Mouse (Mus musculus) gastrocnemius, postnatal 4 days (tissue): ENCODE measurements around the gene Fxyd6. TPM values are rescaled to one million over a fixed set of nuclear protein-coding genes. Genes with fewer than 3 reads are reported as not detected.
A peak's percentile ranks its signal among the peaks of the same experiment; 100 is the strongest.

Source experiments
- DNase-seq, 2 experiments: peaks; one replicate each; pipeline ENCODE4 v3.0.0; 2021 to 2022; ENCODE audit warnings: low spot score in 2 of 2, mixed read lengths in 2 of 2
- long read RNA-seq, 2 experiments: library from polyadenylated mRNA; stranded (forward); transcript quantifications; one replicate each; pipeline ENCODE4 v2.0.0; 2021
- total RNA-seq, 2 experiments: library from RNA; stranded (reverse); gene quantifications; 2 replicates each; pipeline ENCODE4 v1.2.3; 2021

Fxyd6 gene
- 10 to 100 TPM; 70.2 to 77.0 TPM for total RNA-seq
- long read RNA-seq, experiment 1, transcript Fxyd6-201 (8 exons, 1,788 nt), result minor isoform, 45 of 130 reads
- long read RNA-seq, experiment 1, transcript Fxyd6-203 (8 exons, 1,789 nt), result major isoform, 67 of 130 reads
- long read RNA-seq, experiment 1, partial matches to known transcripts, result 13 of 130 reads
- long read RNA-seq, experiment 1, other reads (novel, unspliced or antisense), result 5 of 130 reads
- long read RNA-seq, experiment 2, transcript Fxyd6-201 (8 exons, 1,788 nt), result minor isoform, 59 of 160 reads
- long read RNA-seq, experiment 2, transcript Fxyd6-203 (8 exons, 1,789 nt), result major isoform, 83 of 160 reads
- long read RNA-seq, experiment 2, partial matches to known transcripts, result 4 of 160 reads
- long read RNA-seq, experiment 2, other reads (novel, unspliced or antisense), result 14 of 160 reads

GRCm38 (mm10) chr9:45370117-45370561 lies at the start of gene Fxyd6:
Gene Fxyd6, plus strand, starts transcription at chr9:45370185.
- peak; percentile 52 to 68 for DNase-seq

DNA sequence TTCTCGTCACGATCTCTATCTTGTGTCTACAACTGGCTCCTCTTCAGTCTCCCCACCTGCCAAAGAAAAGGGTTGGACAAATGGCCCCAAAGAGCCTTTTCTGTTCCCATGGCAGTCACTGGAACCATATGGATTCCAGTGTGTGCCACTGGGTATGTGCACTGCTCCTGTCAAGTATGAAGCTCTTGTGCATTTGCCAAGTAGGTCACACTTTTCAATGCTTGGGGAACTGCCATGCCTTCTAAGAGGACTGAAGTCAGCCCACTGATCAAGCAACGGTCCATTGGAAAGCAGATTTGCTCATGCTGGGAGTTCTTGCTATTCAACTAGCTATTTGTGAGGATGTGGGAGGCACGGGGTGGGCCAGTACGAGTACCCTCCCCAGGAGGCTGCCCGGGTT lies 48.5 kb upstream of the Fxyd6 start:
- DNase-seq, result no peak

DNA sequence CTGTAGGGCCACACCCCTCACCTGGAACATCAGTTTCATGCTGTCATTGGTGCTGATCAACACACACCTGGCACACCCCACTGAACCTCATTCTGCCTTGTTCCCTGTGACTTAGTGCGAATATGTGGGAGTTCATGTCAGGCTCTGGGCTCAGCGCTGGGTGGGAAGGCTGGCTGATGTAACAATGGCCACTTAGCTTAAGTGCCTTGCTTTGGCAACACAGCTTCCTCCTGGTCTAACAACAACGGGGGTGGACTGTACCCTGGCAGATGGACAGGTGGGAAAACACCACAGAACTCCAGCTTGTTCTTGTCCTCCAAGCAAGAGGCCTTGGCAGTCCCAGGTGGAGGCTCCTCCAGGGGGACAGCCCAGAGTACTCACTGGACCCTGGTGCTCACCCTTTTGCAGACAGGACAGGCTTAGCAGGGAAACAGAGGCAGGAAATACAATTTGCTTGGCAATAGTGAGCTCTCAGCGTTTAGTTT lies 48.0 kb upstream of the Fxyd6 start:
- DNase-seq, result no peak

GRCm38 (mm10) chr9:45326390-45326789 lies 43.6 kb upstream of the Fxyd6 start:
- no peak for DNase-seq

DNA sequence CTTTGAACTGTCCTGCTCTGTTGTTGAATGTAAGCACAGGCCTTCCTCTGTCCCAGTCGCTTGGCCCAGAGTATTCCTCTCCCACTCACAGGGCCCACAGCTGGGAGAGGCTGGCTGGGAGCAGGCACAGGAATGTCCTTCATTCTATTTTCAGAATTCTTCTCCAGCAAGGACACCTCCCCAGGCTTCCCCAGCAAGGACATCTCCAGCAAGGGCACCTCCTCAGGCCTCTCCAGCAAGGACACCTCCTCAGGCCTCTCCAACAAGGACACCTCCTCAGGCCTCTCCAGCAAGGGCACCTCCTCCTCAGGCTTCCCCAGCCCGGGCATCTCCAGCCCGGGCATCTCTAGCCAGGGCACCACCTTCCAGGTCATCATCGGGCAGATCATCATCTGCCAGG lies 41.7 kb upstream of the Fxyd6 start:
- DNase-seq, result no peak

- no peak for DNase-seq
Observed at GRCm38 (mm10) chr9:45329577-45329976, 40.4 kb upstream of the Fxyd6 start.

DNA sequence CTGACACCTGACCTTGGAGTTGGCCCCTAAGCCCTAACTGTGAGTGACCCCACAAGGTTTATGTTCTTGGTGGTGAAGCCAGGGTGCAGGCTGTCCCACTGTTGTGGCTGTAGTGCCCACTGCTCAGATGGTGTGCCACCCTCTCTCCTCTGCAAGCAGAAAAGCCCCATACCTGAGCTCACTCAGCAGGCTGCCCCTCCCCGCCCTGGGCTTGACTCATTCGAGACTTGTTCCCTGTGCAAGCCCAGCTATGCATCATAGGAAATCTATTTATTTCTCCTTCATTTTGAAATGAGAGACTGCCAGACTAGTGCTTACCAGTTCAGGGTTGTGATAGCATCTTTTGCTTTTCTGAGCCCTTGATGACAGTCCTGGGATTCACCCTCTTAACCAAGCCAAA lies 32.6 kb upstream of the Fxyd6 start:
- no peak for DNase-seq

- DNase-seq, result no peak
Observed at GRCm38 (mm10) chr9:45343066-45343465, 26.9 kb upstream of the Fxyd6 start.

DNA sequence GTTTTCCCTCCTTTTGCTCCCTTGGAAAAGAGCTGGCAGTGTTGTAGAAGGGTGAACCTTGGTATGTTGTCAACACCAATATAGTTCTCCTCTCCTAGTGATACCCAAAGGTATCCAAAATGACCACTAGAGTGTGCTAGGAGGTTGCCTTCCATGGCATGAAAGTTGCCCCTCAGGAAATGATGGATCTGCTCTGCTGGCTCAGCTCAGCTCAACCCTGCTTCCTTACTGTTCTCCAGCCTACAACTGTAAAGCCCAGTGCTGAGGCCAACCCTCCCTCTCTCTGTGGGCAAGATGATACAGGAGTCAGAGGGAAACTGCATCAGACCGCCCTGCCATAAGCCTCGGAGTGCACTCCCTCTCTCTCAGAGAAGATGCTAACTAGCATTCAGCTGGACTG lies 24.5 kb upstream of the Fxyd6 start:
- DNase-seq, result peak in 1 of 2 experiments; percentile 33

DNA sequence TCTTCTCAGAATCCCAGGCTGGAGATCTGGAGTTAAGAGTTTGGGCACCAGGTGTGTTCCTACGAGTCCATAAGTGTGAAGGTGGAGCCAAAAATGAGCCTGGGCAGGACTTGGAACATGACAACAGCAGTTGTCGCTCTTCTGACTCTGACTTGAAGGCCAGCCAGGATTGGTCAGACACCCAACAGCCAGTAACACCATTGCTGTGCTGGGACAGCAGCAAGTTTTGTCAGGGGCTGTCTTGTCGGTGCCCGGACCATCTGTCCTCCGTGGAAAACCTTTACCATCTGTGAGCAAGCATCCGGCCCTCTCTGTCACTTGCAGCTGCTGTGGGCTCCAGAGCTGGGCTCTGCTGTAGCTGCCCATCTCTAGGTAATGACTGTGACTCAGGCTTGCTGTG lies 23.7 kb upstream of the Fxyd6 start:
- DNase-seq, result peak in 1 of 2 experiments; percentile 26

DNA sequence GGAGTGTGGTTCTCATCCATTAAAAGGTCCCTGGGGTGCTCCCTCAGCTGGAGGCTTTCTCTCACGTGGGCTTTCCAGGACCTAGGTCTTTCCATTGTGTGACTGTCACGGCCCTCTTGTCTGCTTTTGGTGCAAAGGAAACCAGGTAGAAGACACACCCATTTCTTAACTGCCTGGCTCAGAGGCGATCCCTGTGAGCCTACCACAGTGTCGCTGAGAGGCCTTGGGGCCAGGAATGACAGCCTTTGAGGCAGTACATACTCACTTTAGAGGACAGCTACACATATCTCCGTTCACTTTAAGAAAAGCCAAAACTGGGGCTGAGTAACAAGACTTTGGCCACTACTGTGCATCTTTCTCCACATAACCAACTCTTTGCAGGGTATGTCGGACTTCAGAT lies 21.4 kb upstream of the Fxyd6 start:
- DNase-seq, result no peak

GRCm38 (mm10) chr9:45349181-45349580 lies 20.8 kb upstream of the Fxyd6 start:
- no peak for DNase-seq

DNA sequence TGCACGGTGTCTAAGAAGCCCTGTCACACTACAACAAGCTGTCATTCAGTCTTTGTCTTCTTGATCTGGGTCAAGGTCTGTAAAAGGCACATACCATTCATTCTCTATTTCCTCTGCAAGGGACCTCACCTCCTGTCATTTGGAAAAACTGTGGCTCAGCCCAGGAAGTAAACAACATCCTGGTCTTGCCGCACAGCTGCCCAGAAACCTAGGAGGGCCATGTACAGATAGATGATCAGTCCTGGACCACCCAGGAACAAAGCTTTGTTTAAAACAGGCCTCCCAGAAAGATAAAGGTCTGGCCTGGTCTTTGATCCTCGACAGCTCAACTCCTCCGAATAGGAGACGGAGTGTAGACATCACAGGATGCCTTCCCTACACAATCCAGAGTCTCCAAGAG lies 20.1 kb upstream of the Fxyd6 start:
- DNase-seq, result no peak

GRCm38 (mm10) chr9:45355192-45355591 lies 14.8 kb upstream of the Fxyd6 start:
- DNase-seq, result no peak

- no peak for DNase-seq
Observed at GRCm38 (mm10) chr9:45358356-45358755, 11.6 kb upstream of the Fxyd6 start.

- peak in 1 of 2 experiments; percentile 53 for DNase-seq
Observed at GRCm38 (mm10) chr9:45362051-45362461, 7.9 kb upstream of the Fxyd6 start.

DNA sequence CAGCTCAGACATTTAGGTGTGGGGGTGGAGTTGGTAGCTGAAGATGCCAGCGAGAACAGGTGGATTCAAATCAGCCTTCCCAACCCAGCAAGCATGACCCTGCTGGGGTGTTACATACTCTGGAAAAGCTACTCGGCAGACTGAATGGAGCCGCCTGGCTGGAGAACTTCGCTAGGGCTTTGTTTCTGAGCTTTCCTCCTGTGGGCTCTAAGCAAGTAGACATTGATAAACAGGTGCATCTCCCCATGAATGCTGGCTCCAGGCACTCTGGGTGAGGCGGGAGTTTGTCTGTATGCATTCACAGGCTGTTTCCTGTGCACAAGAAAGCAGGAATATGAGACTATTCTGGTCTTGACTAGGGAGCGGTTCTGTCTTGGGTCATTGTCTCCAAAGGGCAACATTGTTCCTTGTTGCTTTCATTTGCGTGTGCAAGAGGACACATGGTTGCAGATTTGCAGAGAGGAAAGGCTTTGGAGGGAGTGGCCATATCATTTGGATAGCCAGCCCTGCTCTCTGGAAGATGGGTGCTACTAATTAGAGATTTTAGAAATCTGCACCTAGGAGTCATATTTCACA lies 6.3 kb upstream of the Fxyd6 start:
- DNase-seq, result no peak

GRCm38 (mm10) chr9:45367716-45368115 lies 2.3 kb upstream of the Fxyd6 start:
- DNase-seq, result no peak

- peak in 1 of 2 experiments; percentile 39 for DNase-seq
Observed at GRCm38 (mm10) chr9:45368341-45368901, 1.6 kb upstream of the Fxyd6 start.

DNA sequence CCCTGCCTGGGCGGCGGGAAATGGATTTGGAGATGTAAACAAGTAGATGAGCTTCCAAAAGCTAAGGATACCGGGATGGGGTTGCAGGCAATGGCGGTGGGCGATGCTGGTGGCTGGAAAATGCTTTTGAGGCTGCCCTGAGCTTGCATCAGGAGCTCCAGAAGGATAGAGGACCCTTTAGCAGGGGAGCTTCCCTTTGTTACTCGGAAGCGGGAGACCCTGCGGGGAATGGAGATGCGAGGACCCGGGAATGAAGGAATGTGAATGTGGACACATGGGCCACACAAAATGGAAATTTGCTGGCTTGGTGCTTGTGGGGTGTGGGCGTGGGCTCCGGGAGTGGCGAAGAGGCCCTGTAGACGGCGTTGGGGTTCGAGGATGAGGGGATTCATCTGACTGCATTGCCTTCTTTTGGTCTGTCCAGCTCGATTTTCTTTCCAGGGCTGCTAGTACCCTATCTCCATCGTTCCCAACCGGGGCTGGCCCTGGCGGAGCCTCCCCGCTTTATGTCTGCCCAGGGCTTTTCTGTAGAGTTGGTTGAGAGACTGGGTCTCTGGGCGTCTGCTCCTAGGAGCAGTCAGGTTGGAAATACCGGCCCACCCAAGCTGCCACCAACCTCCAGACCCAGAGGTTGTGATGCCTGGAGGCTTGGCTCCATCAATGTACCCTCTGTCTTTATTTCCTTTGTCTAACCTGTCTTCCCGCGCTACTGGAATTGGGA lies 791 bp downstream of the Fxyd6 start:
- DNase-seq, result no peak

DNA sequence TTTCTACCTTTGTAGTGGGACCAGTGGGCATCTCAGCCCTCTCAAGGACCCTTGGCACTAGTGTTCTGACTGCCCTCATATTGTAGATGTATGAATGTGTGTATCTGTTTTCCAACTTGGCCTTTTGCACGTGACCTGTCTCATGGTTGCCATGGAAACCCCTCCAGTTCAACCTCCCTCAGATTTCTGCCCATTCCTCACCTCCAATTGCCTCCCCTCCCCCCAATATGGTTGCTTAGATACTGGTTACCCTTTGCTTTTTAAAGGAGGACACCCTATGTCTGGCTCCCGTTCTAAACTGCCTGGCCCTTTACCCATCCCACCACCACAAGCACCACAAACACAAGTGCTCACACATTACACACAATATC lies 1.3 kb downstream of the Fxyd6 start:
- no peak for DNase-seq

GRCm38 (mm10) chr9:45373896-45374295 lies 3.9 kb downstream of the Fxyd6 start:
- no peak for DNase-seq
